Mouse (Mus musculus) megakaryocyte, adult 5-6 weeks (primary cell): ENCODE results near the gene Nlk. TPM values are rescaled to one million over a fixed set of nuclear protein-coding genes. Genes with fewer than 3 reads are reported as not detected.
"Not testable (repeated sequence)": the region's sequence is repeated elsewhere in the genome, so short reads cannot be mapped to it uniquely, and the experiment has no call there.

ENCODE experiments used
- ATAC-seq: 2 replicates; pipeline ENCODE4 v1.8.0; 2016; ENCODE audit warnings: mild to moderate bottlenecking, inconsistent platforms; ENCODE audit not compliant: poor library complexity, severe bottlenecking
- total RNA-seq, 2 experiments: library from RNA; stranded (forward) in 1 of 2; stranded (reverse) in 1 of 2; fragments of 153-499, 151-499 nt in 1 of 2; fragments of 221-1000, 200-1000 nt in 1 of 2; gene quantifications; 2 replicates each; pipeline versions ENCODE4 v1.2.3 to v1.2.4; 2015 to 2017

The Nlk gene
- total RNA-seq, 2 experiments from 2014 or later: 13.9 to 22.2 TPM

DNA sequence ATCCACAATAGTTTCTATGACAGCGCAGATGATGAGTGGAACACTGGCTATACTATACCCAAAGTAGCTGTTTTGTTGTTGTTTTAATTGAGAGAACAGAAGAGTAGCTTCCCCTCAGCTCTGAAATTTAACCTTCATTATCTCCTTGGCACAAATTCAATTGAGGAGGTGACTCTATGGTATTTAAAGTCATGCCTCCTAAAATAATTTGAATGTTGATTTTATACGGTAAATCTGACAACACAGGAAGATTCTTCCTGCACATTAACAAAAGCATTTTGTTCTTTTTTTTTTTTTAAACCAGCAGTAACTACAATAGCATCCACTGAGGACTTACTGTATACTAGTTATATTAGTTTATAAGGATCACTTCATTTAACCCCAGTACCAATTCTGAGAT is 6.0 kb downstream of the Nlk start:
- no peak for ATAC-seq

DNA sequence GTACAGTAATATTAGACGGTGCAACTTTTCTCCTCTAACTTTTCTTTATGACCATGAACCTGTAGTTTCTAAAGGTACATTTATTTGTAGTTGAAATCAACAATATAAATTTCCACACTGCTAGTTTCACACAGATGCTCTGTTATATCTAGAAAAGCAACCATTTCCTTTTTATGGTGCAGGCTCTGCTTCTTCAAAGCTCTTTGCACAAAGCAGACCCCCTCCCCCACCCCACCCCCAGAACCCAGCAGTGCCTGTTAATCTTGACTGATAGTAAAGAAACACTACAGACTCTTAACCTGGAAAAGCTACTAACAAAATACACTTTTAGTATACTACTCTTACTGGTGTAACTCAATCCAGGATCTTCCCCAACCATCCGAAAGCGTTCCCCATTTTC is 6.6 kb downstream of the Nlk start:
- ATAC-seq: no peak

- ATAC-seq: no peak
Measured at GRCm38 (mm10) chr11:78681058-78681457, 16.1 kb downstream of the Nlk start.

DNA sequence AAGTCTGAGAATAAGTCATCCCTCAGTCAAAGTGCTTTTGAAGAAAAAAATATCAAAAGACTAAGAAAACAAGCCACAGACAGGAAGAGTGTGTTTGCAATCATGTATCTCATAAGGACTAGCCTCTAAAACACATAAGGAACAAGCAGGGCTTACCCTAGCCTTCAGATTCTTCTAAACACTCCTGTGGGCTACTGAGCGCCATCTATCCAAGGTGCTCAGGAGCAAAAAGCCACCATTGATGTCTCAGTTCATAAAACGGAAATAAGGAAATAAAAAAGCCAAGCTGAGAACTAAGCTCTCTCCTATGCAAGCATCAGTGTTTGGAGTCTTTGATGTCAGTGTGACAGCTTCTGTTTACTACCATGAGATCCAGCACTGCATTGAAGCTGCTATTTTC is 18.4 kb downstream of the Nlk start:
- no peak for ATAC-seq

DNA sequence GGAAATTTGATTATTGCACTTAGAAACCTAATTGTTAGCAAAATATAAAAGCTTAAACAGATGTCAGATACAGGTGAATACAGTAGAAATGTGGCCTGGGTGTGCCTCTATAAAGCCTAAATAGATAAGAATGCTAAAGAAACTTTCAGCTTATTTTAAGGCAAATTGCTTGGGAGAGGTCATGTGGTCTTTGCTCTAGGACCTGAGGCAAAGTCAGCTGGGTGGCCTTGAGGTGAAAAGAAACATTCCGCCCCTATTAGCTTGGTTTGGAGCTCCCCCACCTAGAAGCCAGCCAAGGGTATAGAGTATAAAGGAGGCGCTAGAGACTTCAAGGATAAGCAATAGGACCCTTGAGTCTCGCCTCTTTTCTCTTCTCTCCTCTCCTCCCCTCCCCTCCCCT is 28.5 kb downstream of the Nlk start:
- ATAC-seq: no peak

DNA sequence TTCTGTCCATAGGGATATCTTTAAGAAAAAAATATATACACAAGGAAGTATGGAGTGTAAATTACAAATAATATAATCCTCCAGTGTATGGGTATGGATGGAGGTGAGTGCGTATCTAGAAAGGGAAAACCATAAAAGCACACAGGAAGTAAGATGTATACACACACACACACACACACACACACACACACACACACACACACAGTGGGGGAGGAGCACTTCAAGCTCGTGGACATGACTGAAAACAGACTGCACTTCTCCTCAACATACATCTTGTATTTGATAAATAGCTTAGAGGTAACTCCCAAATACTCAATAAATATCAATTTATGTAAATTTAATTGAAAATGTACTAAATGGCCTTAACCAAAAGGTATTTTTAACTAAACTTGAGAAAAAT is 32.3 kb downstream of the Nlk start:
- no peak for ATAC-seq

- ATAC-seq: no peak
Measured at GRCm38 (mm10) chr11:78663916-78664315, 33.3 kb downstream of the Nlk start.

DNA sequence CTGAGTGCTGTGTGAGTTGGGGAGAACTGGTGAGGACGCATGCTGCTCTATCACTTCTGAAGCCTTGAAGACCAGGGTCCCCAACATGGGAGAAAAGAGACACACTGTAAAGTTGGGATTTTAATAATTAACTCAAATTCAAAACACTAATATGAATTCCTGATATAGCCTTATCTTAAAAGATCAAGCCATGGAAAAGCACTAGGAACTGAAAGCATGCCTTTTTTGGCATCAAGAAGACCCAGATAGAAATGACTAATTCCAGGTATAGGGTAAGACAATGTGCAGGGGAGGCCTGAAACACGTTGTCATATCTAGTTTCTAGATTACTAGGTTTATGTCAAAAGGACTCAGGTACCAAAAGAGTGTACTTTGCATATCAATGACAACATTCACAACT is 48.0 kb downstream of the Nlk start:
- ATAC-seq: no peak

DNA sequence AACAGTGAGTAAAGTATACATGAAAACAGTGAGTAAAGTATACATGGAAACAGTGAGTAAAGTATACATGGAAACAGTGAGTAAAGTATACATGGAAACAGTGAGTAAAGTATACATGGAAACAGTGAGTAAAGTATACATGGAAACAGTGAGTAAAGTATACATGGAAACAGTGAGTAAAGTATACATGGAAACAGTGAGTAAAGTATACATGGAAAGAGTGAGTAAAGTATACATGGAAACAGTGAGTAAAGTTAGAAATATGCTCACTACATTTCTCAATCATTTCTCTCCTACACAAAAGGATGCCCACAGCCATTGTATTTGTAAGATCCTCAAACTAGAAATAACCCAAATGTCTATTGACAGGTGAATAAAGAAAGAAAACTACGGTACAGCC is 48.8 kb downstream of the Nlk start:
- not testable (repeated sequence) for ATAC-seq

GRCm38 (mm10) chr11:78643746-78644145 is 53.4 kb downstream of the Nlk start:
- ATAC-seq: no peak

- ATAC-seq: no peak
Measured at GRCm38 (mm10) chr11:78642151-78642550, 55.0 kb downstream of the Nlk start.

- ATAC-seq: no peak
Measured at GRCm38 (mm10) chr11:78641088-78641487, 56.1 kb downstream of the Nlk start.

DNA sequence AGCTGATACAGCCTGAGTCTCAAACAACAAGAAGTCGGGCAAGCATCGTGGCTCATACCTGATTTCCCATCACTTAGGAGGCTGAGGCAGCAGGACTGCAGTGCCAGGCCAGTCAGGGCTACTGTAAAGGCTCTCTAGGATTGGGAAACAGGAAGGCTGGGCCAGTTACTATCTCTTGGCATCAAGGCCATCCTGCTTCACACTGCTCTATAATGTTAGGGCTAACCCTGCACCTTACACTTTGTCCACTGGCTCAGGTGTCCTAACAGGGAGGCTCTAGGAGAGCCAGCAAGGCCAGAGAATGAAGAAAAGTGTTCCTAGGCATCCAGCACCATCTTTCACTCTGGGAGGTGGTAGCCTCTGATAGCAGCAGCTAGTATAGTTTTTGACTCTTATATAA is 64.4 kb downstream of the Nlk start:
- no peak for ATAC-seq

- ATAC-seq: no peak
Measured at GRCm38 (mm10) chr11:78628871-78629270, 68.3 kb downstream of the Nlk start.

DNA sequence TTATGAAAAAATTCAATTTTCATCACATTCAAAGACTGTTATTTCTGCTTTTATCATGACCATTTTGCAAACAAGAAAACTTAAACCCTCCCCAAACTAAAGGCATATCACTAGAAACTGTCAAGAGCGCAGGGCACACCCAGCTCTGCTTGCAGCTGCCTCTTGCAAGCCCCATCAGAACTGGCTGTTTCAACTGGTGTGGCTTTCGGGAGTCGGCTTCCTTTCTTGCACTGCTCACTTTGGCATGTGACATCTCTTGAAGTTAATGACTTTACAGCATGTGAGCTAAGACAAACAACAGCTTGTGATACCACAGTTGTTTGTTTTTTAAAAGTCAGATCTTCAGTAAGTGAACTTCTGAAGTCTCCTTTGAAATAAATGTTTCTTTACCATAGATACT is 72.8 kb downstream of the Nlk start:
- no peak for ATAC-seq

DNA sequence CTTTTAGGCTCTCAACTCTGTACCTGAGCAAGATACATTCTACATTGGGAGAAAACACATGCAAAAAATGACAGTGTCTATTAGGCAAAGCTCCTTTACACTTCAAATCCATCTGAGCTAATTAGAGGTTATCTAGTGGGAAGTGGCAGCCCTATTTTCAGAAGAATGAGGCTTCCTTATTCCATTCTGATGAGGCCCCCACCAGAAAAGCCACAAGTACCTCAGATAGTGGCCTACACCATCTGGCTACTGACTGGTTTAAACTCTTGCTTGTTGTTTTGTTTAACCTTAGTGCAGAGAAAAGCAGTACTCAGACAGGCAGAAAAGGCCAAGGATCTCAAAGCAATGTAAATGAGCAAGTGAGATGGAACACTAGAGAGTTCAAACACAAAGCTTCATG is 75.2 kb downstream of the Nlk start:
- no peak for ATAC-seq

DNA sequence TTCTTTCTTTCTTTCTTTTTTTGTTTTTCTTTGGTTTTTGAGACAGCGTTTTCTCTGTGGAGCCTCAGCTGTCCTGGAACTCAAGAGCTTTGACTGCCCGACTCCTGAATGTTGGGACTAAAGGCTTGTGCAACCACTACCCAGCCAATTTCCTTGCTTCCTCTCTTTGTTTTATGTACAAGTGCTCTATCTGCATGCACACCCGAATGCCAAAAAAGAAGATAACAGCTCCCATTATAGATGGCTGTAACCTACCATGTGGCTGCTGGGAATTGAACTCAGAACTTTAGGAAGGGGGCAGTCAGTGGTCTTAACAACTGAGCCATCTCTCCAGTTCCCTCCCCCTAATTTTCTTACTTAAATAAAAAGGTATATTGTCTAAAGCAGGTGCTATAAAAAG is 77.0 kb downstream of the Nlk start:
- ATAC-seq: no peak

- no peak for ATAC-seq
Measured at GRCm38 (mm10) chr11:78611273-78611672, 85.9 kb downstream of the Nlk start.

DNA sequence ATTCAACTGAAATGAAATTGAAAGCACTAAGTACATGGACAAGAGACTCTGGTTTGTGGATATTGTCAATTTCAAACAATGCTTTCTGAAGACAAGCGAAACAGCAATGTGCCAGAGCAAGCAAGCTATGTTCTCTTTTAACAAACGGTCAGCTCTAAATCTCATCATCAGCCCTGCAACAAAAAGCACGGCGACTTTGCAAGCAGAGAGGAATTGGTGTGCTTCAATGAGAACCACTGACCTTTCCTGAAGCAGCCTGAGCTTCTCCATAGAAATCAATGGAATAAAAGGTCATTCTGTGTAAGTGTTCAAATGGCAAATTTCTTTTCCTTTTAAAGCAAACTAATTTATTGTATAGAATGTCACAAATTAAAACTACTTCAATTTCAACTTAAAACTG is 87.5 kb downstream of the Nlk start:
- no peak for ATAC-seq

DNA sequence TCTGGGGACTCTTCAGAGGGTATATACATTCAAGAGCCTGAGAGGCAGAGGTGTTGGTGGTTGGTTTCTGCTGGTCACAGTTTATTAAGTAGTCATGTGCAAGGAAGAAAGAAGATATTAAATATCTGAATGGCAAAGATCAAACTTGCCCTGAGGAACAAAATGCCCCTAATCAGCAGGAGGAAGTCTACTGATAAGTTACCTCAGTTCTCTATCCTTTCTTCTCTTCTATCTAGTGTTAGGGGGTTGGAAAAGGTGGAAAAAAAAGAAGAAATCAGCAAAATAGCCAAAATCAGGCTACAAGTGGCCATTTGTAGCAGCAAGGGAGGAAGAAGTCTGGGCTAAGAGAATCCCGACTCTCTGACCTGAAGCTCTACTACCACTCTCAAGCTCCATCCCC is 92.3 kb downstream of the Nlk start:
- no peak for ATAC-seq

- no peak for ATAC-seq
Measured at GRCm38 (mm10) chr11:78602781-78603180, 94.4 kb downstream of the Nlk start.

GRCm38 (mm10) chr11:78600926-78601590 is 96.1 kb downstream of the Nlk start:
- no peak for ATAC-seq

DNA sequence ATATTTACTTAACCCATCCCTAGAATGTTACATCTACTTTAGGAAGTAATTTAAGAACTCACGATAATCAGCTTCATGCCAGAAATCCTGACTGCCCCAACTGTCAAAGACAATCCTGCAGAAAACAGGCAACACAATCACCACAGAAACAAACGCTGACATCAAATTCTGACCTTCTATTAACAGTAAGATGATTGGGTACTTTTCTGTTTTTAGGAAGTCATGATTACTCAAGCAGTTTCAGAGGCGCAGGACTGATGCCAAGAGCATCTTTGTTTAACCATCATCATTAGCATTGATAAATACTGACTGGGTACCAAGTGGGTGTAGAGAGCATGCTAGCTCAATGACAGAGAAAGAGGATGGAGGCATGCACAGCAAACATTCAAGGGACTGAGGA is 96.7 kb downstream of the Nlk start:
- peak; percentile 87 for ATAC-seq
